Mouse (Mus musculus): ENCODE data around the gene Anapc16. TPM values are rescaled to one million over a fixed set of nuclear protein-coding genes. Genes with fewer than 3 reads are reported as not detected.

Anapc16 gene
- 121 TPM for polyA plus RNA-seq (2017; shearing (Covaris generic))

DNA sequence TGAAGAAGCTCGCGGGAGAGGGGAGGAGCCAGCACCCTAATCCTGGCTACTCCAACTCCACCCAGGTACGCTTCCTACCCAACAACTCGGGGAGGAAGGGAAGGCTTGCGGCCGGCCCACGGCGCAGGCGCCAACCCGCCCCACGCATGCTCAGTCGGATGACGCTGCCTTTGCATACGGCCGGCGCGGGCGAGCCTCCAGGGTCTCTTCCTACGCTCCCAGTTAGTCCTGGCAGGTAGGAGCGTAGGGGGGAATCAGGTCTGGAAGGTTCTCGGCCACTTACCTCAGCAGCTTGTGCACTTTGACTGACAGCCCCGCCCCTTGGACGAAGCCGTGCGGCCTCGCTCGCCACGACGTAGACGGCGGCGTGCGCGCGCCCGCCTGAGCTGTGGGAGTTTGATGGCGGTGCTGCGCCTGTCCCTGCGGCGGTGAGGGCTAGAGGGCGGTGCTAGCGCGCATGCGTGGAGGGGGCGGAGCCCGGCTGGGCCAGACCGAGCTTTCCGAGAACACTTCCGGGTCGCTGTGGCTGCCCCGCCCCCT is at the start of gene Anapc16, which contains the start of gene Ascc1:
TSS of gene Anapc16 (minus strand) at position 463 of the 540 bp plus-strand sequence.
TSS of gene Ascc1 (plus strand) at position 133 of the 540 bp plus-strand sequence.

DNA sequence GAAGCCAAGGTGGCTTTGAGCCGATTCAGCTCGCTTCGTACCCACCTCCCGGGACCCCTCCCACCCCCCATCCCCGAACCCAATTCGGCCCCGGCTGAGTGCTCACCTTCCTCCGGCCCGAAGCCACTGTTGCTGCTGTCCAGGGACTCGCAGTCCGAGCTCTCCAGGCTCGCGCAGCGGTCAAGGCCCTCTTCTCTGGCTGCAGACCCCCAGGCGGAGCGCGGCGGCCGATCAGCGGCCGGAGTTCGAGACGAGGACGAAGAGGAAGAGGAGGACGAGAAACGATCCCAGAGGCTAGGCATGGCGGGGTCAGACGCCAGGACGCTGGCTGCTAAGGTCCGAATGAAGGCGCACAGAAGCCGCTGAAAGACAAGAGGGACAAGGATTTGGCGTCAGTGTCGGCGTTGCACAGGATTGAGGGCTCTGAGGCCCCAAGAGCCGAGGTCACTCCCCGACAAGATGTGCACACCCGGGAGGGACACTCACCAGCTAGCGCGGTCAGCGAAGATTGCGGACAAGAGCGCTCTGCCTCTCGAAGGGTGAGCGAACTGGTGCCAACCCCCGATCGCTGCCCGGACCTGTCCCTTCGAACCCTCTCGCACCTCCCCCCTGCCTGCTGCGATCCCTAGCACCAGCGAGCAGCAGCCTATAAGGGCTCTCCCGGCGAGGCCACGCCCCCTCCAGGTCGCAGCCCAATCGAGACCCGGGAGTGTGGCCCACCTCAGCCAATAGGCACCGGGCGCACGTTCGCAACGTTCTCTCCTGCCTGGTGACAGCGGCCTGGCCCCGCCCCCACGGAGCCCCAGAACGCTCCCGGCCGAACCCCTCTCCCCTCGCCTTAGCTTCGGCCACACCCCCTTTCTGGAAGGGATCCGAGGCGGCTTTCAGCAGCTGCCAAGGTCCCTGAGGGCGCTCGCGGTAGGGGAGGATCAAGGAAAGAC is 51.5 kb downstream of the Anapc16 start, which contains the start of gene Ddit4:
TSS of gene Ddit4 (minus strand) at position 624 of the 941 bp plus-strand sequence.

Other genes starting within 250 kb of the Anapc16 start
- gene Dnajb12, start 123.6 kb downstream of the Anapc16 start, polyA plus RNA-seq (2017; shearing (Covaris generic)): 17.6 TPM
- 60.0 TPM for gene Ddit4, start 51.3 kb downstream of the Anapc16 start, polyA plus RNA-seq (2017; shearing (Covaris generic))
- 51.7 TPM for gene Ascc1, start 330 bp downstream of the Anapc16 start, polyA plus RNA-seq (2017; shearing (Covaris generic))
- gene Spock2, start 103.1 kb upstream of the Anapc16 start, polyA plus RNA-seq (2017; shearing (Covaris generic)): 9.2 TPM
- gene Chst3, start 216.1 kb upstream of the Anapc16 start, polyA plus RNA-seq (2017; shearing (Covaris generic)): 0.23 TPM

Measured in inflammation-experienced regulatory T-cells, adult 16 weeks (primary cell).